Mouse (Mus musculus) heart, adult 2 months (tissue): ENCODE data around the gene Fads6.

Source experiments
- CTCF ChIP-seq: fragments of 200-600 bp; IDR thresholded peaks from 2 replicates; pipeline ENCODE4 v1.8.1; 2022; ENCODE audit warnings: antibody characterized with exemption, mild to moderate bottlenecking, moderate library complexity
- POLR2A ChIP-seq: fragments of 200-500 bp; IDR thresholded peaks from 2 replicates; pipeline ENCODE4 v1.6.1; 2011; ENCODE audit warnings: mild to moderate bottlenecking, low read depth, low read length, control low read depth; ENCODE audit not compliant: insufficient read depth

- TF ChIP-seq CTCF (no peak), POLR2A (no peak)
Measured at GRCm38 (mm10) chr11:115345515-115345914, 48.1 kb upstream of the Fads6 start.
